Mouse (Mus musculus) heart, adult 11 months (tissue): ENCODE results near the gene Clps.
"Not testable (repeated sequence)": the region's sequence is repeated elsewhere in the genome, so short reads cannot be mapped to it uniquely, and the experiment has no call there.

ENCODE experiments used
- DNase-seq: peaks from one replicate; pipeline ENCODE4 v3.0.0; 2022

Clps gene

DNA sequence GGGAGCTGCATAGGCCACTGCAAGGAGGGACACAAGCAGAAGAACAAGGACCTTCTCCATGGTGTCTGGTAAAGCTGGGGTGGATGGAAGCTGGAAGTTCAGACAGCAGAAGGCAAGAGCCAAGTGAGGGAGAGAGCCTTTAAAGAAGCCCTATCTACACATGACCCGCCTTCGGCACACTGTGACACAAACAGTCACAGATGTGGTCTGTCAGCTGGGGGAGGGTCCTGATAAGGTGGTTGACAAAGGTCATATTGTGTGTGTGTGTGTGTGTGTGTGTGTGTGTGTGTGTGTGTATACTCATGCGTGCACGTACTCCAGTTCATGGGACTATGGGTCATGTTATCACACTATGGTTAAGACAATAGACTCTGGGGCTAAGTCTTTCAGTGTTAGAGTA is at the start of gene Clps:
Clps (minus strand) TSS at position 169 of the 400 bp plus-strand sequence.
- DNase-seq: no peak

DNA sequence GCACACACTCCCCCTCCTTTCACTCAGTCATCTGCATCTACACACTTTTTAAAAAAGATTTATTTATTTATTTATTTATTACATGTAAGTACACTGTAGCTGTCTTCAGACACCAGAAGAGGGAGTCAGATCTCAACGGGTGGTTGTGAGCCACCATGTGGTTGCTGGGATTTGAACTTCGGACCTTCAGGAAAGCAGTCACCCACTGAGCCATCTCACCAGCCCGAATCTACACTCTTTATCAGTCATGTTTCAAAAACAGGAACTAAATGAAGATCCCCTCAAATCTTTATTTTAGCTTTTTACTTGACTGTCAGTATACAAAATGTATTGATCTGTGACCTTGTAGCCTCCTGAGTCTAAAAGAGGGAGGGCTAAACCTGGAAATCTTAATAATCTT is 49.0 kb upstream of the Clps start:
- no peak for DNase-seq

DNA sequence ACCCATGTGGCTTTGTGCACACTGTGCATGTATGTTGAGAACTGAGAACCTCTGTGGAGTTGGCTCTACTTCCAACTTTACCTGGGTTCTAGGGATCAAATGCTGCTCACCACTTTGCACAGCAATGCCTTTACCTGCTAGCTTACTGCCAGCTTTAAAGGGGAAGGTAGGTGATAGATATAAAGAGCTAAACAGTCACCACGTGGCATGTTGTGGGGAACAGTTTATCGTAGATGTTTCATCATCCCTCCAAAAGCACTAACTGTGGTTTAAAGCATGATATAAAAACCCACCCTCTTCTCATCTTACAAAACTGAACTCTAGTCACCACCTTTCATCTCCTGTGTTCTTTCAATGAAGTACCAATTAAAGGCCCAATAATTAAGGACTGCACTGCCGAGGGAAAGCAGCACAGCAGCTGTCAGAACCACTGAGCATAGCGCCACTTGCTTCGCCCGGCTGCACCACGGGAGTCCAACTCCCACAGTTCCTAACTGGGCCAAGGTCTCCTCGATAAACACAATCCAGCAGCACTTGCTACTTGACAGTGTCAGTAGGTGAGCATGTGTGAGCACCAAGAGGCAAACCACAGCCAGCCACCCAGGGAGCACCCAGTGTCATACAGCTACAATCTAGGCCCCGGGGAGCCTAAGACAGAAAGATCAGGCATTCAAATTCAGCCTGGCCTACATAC is 41.1 kb upstream of the Clps start:
- DNase-seq: peak; percentile 70

DNA sequence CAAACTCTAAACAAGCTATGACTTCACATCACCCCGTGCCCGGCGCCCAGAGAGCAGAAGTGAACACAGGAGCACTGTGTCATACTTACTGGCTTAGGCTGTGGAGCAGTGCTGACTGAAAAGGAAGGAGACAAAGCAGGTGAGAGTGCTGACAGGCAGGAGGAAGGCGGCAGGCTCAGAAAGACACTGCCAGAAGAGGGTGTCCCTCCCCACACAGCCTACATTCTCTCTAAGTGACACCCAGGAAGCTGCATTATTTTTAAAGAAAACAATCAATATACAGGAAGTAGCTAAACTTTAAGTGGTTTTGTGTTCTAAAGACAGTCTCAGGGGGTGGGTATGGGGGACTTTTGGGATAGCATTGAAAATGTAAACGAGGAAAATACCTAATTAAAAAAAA is 40.2 kb upstream of the Clps start:
- DNase-seq: no peak

DNA sequence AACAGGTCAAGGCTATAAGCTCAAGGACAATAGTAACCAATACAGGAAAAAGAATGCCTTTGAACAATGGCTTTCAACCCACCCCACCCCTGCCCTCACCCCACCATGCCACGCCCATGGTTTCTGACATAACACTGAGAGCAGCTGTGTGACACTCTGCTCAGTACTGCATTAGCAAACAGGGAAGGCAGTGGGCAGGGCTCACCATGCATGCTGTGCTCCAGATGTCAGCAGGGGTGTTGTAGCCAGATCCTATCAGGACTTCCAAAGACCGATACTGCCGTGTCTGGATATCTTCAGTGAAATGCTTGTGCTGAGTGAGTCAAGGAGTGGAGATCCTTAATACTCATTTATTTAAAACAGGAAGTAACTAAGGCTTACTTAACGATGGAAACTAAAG is 33.4 kb upstream of the Clps start:
- DNase-seq: no peak

DNA sequence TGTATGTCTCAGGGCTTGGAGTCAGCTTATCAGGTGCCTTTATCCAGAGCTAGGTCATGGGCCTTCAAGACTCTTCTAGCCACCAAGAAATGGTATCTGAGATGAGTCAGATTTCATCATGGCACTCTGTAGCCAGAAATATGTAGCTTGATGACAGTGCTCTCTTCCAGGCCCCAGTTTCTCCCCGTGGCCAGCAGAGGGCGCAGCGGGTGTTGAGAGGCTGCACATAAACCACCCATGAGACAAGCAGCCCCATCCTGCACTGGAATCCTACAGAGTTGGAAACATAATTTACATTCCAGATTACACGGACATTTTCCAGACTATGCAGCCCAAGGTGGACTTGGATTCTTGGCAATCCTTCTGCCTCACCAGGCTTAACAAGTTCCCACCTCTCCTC is 32.4 kb upstream of the Clps start:
- DNase-seq: peak; percentile 90

DNA sequence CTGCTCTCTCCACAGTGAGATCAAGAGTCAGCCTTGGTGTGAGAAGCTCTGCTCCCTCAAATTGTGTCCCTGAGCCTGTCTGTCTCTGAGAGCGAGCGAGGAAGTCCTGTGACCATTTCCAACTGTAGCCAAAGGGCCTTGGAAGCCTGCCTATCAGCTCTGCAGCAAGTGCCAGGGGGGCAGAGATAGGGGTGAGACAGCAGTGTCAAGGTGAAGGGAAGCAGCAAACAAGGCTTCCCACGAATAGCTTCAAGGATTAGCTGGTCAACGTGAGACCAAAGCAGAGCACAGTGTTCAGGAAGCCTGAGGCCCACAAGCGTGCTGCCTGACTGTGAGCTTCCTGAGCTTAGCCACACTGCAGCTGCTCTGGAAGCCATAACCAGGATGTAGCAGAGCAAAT is 30.9 kb upstream of the Clps start:
- DNase-seq: peak; percentile 96

DNA sequence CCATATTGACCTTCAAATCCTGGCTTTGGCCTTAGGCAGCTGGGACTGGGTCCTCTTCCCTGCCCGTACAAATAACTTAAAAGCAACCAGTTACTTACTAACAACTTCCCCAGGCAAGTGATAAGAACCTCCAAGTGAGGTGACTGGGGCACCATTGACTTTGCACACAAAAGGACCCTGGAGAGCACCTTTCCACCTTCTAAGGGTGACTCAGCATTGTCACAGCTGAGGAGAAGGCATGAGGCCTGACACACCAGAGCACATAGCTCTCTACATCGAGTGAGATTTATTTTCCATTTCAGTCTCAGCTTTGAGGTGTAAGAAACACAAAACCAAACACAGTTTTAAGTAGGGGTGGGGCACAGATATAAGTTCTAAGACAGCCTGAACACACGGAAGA is 30.0 kb upstream of the Clps start:
- DNase-seq: no peak

DNA sequence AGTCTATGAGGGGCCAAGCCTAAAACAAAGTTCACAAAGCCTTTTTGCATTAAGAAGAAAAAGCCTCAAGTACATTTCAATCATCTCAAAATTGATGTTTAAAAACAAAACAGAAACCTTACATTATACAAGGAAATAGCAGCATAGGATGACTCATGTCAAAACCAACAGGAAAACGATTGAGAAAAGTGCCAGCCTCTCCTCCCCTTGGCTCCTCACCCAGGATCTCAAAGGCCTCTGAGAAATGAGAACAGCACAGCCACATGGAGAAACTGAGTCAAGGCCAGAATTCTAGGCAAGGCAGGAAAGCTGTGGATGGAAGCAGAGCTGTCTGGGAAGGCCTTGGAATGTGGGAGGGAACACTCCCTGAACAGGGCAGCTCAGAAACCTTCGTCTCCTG is 28.0 kb upstream of the Clps start:
- DNase-seq: no peak

DNA sequence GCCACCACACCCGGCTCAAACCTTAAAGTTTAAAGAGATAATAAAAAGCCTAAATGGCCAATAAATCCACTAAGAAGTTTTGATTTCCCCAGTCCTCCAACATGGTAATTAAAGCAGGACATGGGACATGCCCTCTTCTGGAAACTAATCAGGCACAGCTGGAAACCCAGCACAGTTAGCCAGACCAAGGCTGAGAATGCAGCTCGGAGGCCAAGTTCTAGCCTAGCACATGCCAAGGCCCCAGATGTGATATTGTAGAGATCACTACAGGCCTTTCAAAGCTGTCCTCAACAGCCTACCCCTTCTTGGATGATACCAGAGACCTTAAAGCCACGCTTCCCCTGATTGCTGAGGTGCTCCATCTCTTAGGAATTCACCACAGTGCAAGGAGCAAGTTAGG is 25.9 kb upstream of the Clps start:
- no peak for DNase-seq

DNA sequence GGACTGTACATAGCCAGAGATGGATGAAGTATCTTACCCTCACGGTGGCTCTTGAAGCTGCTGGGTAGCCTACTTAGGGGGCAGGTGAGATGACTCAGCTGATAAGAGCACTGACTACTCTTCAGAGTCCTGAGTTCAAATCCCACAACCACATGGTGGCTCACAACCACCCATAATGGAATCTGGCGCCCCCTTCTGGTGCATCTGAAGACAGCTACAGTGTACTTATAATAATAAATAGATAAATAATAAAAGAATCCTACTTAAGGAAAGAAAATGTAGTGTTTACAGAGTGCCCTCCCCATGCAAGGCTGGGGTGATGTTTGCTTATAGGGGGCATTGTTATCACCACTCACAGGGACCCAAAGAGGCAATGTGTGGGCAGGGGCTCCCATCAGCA is 20.5 kb upstream of the Clps start:
- no peak for DNase-seq

DNA sequence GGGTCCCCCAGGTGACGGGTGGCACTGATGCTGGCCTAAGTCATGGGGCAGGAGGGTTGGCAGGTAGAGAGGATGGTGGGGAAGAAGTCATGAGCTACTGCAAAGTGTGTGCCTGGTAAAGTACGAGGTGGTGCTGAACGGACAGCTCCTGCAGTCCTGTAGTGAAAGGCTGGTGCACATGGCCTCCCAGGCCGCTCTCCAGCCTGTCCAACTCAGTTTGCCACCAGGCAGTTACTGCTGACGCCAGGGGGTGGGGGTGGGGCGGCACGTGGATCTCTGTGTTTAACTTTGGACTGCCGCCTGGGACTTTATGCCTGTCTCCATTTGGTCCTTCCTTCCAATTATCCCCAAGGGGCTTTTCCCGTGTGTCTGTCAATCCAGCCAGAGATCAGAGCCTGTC is 19.8 kb upstream of the Clps start:
- no peak for DNase-seq

DNA sequence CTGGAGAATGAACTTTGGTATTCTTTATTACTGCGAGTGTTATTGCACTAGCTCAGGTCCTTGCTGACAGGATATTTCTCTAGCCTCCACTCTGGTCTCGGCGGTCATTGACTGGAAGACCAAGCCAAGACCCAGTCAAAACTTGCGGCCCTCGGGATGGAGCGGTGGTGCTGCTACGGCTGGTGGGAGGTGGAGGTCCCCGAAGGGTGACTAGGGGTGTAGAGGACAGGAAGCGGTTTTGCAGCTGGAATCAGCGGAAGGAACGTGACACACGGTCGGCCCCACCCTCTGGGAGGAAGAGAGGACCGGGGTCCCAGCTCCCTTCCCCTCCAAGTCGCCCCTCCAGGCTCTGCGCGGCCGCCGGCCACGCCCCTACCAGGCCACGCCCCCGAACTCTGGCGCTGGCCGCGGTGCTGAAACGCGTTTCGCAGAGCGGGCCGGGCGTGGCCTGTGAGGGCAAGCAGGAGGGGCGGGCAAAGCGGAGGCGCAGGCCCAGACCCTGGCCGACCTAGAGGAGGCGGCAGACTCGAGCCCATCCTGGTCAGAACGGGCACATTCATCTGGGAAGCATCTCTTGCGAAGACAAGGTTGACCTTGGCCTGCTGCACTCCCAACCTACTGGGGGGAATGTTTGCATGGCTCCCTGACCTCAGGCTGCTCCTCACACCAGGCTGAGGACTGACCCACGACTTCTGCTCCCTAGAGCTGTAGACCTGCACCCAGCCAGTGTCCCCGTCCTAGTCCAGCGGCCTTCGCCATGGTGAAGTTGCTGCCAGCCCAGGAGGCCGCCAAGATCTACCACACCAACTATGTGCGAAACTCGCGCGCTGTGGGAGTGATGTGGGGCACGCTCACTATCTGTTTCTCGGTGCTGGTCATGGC is 14.9 kb upstream of the Clps start, which contains the start of gene Lhfpl5:
Lhfpl5 (plus strand) TSS at position 398 of the 882 bp plus-strand sequence.
- no peak for DNase-seq

DNA sequence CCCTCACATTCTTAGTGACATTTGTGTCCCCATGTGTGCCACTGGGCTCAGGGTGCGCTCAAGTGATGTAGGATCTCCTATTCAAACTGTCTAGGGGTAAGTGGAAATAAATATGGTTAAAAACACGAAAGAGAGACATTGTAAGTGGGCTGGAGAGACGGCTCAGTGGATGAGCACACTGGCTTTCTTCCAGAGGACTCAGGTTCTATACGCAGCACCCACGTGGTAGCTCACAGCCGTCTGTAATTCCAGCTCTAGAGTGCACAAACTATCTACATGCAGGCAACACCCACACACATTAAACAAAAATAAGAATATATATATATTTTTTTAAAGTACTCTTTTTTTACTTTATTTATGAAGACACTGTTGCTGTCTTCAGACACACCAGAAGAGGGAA is 12.4 kb upstream of the Clps start:
- DNase-seq: no peak

DNA sequence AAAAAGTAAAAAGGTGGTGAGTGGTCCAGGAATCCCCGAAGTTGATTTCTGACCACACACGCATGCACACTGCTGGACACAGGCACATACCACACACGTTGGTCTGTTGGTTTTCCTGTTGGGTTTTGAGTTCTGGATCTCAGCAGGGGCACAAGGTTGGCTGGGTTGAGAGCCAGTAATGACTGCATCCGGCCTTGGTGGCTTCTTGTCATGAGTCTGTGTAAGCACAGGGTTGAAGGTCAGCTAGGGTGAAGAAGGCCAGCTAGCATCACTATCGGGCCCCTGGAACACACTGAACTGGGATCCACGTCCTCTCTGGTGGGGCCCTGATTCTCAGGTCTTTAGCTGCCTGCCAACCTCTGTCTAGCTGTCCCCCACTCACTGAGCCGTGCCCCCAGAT is 12.0 kb upstream of the Clps start:
- DNase-seq: no peak

DNA sequence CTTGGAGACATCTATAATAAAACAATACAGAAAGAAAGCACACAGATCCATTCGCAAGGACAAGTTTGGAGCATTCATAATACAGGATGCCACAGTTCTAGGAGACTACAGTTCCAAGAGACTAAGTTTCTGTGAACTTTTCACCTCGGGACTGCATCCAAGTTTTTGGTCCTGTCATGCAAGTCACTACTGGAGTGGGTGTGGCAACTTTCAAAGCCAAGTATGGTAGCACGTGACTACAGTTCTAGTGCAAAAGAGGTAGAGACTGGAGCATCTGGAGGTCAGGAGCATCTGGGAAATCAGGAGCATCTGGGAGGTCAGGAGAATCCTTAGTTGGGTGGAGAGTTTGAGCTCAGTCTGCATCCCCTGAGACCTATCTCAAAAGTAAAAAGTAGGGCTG is 11.3 kb upstream of the Clps start:
- no peak for DNase-seq

DNA sequence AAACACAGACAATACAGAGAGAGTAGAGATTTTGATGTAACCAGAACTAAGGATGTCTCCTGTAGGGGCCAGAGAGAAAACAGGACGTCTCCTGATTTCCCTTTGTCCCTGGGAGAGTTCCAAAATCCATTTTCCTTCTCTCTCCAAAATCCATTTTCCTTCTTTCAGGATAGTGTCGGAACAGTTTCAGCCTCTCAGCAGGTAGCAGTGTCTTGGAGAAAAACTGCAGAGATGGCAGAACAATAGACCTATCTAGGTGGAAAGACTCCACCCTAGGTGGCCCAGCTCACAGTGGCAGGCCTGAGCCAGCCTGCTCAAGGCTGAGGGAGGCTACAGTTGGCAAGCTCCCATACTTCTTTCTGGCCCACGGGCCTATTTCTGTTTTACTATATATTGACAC is 7.0 kb upstream of the Clps start:
- DNase-seq: no peak

DNA sequence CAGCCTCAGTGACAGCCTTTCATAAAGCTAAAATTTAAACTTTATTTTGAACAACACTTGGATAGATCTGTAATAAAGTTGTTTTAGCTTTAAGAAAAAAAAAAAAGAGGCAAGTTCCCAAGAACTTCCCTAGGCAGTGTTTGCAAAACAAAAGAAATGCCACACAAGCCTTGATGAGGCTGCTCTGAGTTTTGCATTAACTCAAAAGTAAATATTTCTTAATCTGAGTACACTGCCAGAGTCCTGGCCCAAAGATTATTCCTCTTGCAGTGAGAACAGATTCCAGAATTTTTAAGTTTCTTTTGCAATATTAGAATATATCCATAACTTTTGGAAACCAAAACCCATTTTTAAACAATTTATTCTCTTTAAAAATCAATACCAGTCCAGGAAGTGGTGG is 4.6 kb upstream of the Clps start:
- DNase-seq: no peak

DNA sequence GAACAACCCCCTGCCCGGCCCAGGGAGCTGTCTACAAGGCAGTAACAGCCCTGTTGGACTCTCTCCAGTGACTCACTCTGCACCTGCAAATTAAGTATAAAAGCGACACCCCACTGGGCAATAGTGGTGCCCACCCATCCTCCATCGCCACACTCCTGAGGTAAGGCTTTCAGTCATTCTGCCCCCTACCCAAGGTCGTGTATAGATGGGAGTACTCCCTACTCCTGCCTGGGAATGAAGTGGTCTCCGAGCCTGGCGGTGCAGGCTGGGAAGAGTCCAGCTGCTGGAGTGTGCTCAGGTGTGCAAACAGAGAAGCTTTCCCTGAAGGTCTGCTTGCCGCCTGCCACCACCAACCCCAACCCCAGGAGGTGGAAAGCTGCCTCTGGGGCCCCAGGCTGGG is 1.0 kb upstream of the Clps start:
- no peak for DNase-seq

DNA sequence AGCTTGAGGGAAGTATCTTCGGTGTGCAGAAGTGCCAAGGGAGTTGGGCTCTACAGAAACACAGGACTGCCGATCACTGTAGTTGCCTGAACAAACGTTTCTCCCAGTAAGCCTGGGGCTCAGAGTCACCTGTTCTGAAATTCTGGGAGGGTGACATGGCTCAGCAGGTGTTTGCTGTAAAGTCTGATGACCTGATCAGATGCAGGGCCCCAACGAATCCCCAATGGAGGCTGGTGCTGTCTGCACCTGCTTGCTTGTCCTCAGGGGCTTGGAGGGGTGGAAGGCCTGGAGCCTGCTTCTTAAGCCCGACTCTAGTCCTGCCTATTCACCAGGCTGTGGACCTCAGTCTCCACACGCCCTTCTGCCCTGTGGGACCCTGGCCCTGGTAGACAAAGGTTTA is 2.8 kb downstream of the Clps start:
- DNase-seq: no peak

DNA sequence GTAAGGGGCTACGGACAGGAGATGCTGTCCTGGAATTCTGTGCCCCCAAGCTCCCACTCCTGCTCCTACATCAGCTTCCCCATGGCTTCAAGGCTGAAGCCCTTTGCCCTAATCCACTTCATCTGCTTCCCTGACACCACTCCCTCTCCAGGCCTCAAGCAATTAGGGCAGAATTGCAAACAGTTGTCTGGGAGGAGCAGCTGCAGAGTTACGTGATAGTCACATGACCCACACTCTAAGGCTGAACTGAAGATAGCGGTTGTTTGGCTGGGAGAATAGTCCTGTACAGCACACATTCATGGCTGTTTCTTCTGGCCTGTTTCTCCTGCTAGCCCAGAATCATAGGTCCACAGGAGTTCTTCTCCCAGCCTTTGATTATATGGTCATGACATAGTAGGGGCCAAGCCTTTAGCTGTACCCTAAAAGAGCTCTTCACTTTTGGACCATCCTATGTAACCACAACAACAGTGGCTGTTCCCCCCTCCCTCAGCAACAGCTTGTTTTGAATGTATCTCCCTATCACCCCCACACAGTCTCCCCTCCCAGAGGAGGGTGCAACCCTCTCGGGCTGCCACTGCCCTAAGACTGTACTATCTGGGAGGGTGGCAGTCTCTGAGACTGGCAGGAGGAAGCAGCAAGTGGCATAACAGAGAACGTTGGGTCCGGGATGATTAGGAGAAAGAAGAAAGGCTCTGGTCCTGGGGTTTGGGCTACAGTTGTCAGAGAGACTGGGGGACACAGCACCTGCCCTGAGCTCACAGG is 3.8 kb downstream of the Clps start:
- no peak for DNase-seq

DNA sequence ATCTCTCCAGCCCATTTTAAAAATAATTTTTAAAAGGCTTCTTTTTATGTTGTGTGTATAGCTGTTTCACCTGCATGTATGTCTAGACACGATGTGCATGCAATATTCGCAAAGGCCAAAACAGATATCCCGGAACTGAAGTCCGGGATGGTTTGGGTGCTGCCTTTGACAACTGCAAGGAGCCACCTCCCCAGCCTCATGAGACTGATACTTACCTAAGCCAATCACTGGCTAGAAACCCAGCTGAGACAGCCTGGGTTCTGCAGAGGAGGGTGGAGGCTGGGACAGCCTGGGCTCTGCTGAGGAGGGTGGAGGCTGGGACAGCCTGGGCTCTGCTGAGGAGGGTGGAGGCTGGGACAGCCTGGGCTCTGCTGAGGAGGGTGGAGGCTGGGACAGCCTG is 6.5 kb downstream of the Clps start:
- DNase-seq: not testable (repeated sequence)

DNA sequence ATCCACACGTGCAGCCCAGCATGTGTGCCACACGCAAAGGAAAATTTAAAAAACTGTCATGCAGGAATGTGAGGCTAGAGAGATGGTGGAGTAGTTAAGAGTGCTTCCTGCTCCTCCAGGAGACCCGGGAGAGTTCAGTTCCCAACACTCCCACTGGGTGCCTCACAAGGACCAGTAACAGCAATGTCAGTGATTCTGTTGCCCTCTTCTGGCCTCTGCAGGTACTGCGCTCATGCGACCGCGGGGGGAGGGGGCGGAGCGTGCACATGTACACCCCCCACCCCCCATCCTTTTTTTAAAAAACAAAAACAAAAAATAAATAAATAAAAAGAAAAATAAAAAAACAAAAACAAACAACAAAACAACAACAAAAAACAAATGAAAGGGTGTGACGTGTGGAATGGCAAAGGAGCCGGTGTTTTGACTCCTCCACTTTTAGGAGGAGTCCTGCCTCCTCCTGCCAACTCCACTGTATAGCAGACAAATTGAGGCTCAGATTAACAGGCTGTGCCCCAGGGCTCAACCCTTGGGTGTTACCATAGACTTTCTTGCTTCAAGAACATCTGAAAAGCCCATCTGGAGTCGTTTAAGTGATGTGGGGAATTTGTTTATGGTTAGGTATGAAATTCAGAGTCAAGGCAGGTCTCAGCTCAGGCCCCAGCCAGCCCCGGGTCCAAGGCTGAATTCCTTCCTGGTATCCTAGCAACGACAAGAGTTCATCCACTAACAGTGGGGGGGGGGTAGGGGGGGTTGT is 7.3 kb downstream of the Clps start:
- DNase-seq: peak; percentile 96
